Comparison of ENCODE assay signal across 20 mouse cellular contexts in the genomic region with DNA sequence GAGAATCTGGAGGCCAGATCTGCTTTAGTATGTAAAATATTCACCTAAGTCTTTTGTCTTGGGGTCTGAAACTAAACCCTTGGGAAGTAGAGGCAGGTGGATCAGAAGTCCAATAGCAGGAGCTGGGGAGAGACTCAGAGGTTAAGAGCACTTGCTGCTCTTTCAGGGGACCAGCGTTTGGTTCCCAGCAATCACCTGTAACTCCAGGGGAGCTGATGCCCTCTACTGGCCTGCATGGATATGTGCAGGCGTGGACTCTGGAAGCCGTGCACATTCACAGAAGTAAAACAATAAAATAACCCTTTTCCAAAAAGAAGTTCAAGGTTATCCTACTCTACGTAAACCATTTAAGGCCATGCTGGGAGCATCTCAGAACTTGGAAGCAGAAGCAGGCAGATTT. TPM values are rescaled to one million over a fixed set of nuclear protein-coding genes. Genes with fewer than 3 reads are reported as not detected.
DNase-seq lines count a peak whose midpoint lies in the region; ATAC-seq and TF ChIP-seq lines count a peak whose summit lies in the region.
"Had no signal": no experiment of that assay in that cellular context is flagged by ENCODE, and none has a peak within 500 bp of the region (broad histone marks: within the 10 kb centered on the region; RNA-seq: fewer than 3 reads in every experiment).

No protein-coding gene starts in this region.

- peak; percentile 30; the same call in 1 of the 2 replicates for TF ChIP-seq CTCF in liver, embryonic 14.5 days (IDR thresholded peaks at IDR 0.05; ENCODE audit: low read depth)
- TF ChIP-seq CTCF in E14TG2a.4 (conservative IDR thresholded peaks at IDR 0.05; ENCODE audit: low read length) = peak; percentile 33
- TF ChIP-seq CTCF in ES-Bruce4 (IDR thresholded peaks at IDR 0.05; ENCODE audit: low read depth, low read length) = peak; percentile 82

- TF ChIP-seq POLR2A in ES-Bruce4 (IDR thresholded peaks at IDR 0.05; ENCODE audit: insufficient read depth, low read length) = no peak

- H3K4me1 ChIP-seq in liver, embryonic 14.5 days (replicated peaks; ENCODE audit: control insufficient read depth in 2 of 2, insufficient read depth in 2 of 2, low read length in 1 of 2) = no peaks in the 10 kb centered on the region
- H3K4me1 ChIP-seq in liver, embryonic 11.5 days (replicated peaks; ENCODE audit: control insufficient read depth, insufficient read depth, low read length) = no peaks in the 10 kb centered on the region
- H3K4me1 ChIP-seq in E14TG2a.4 (replicated peaks; ENCODE audit: low read depth, low read length) (peaks cover 30% of the 10 kb centered on the region), ES-Bruce4 (ENCODE audit: control insufficient read depth, insufficient read depth, low read length) (peaks cover 3% of the 10 kb centered on the region)

- DNase-seq in liver, embryonic 14.5 days (ENCODE audit: low read depth in 3 of 3, low spot score in 3 of 3) = no peak
- no peak for DNase-seq in liver, embryonic 11.5 days (ENCODE audit: low spot score)
- DNase-seq in R1 (ENCODE audit: low read depth, low spot score) = peak; percentile 75
- DNase-seq in right cerebral cortex, postnatal 36 days (ENCODE audit: low spot score in 2 of 2) = no peak
- no peak for DNase-seq in kidney, adult 9 months
- DNase-seq: adrenal gland, postnatal 14 days; cerebellum, adult 11-12 months; cerebellum, adult 9-10 months; cerebellum, postnatal 25 days; gastrocnemius, postnatal 10 days; heart, postnatal 36 days had no signal

- no peak for ATAC-seq in liver, embryonic 14.5 days (ENCODE audit: insufficient read depth)
- ATAC-seq in liver, embryonic 11.5 days (replicated peaks; ENCODE audit: low FRiP score) = no peak
- ATAC-seq: activated CD4-positive, CD25-positive, alpha-beta regulatory T cell, adult 4 months; forebrain, embryonic 15.5 days; hindbrain, embryonic 16.5 days; inflammation-experienced regulatory T-cells, adult 6 months had no signal

- H3K4me3 ChIP-seq in liver, embryonic 14.5 days (ENCODE audit: insufficient read depth in 1 of 2, low read depth in 2 of 2, low read length in 2 of 2) = no peak overlapping the region
- H3K4me3 ChIP-seq in liver, embryonic 11.5 days (ENCODE audit: low read depth, low read length) = no peak overlapping the region
- H3K4me3 ChIP-seq in E14TG2a.4 (replicated peaks; ENCODE audit: low read length) (no peak overlapping the region), ES-Bruce4 (ENCODE audit: low read depth, low read length) (no peak overlapping the region)
- H3K4me3 ChIP-seq: embryonic facial prominence, embryonic 12.5 days; forebrain, embryonic 15.5 days; heart, embryonic 12.5 days; hindbrain, embryonic 12.5 days had no signal

- no peak for TF ChIP-seq EP300 in liver, embryonic 14.5 days (IDR thresholded peaks at IDR 0.05; ENCODE audit: low read depth)
- no peak for TF ChIP-seq EP300 in ES-Bruce4 (IDR thresholded peaks at IDR 0.05; ENCODE audit: insufficient read depth, low read depth, low read length)

- H3K4me2 ChIP-seq in liver, embryonic 14.5 days (ENCODE audit: low read depth) = no peak overlapping the region
- no peak overlapping the region for H3K4me2 ChIP-seq in liver, embryonic 11.5 days
- H3K4me2 ChIP-seq: embryonic facial prominence, embryonic 12.5 days; forebrain, embryonic 15.5 days; heart, embryonic 12.5 days; hindbrain, embryonic 12.5 days had no signal

- H3K9ac ChIP-seq in liver, embryonic 14.5 days (replicated peaks) = no peak overlapping the region
- H3K9ac ChIP-seq in liver, embryonic 11.5 days (ENCODE audit: low read depth, low read length) = no peak overlapping the region
- no peak overlapping the region for H3K9ac ChIP-seq in ES-Bruce4 (ENCODE audit: low read depth, poor library complexity, severe bottlenecking)
- H3K9ac ChIP-seq: embryonic facial prominence, embryonic 12.5 days; forebrain, embryonic 15.5 days; heart, embryonic 12.5 days; hindbrain, embryonic 12.5 days had no signal

- 66% methylated on average over 4 of the region's 4 CpGs for WGBS in liver, embryonic 14.5 days (ENCODE audit: insufficient replicate concordance)
- WGBS in liver, embryonic 11.5 days = 89% methylated on average over 4 of the region's 4 CpGs

- H3K9me3 ChIP-seq in liver, embryonic 14.5 days (ENCODE audit: control insufficient read depth, low read length) = no peaks in the 10 kb centered on the region
- no peaks in the 10 kb centered on the region; the same call in 1 of the 2 replicates for H3K9me3 ChIP-seq in liver, embryonic 11.5 days (ENCODE audit: control insufficient read depth, low read length)
- H3K9me3 ChIP-seq in E14TG2a.4 (ENCODE audit: low read length) (peaks cover 30% of the 10 kb centered on the region), ES-Bruce4 (replicated peaks; ENCODE audit: control insufficient read depth, insufficient read depth, low read length, poor library complexity, severe bottlenecking) (no peaks in the 10 kb centered on the region)
- H3K9me3 ChIP-seq: embryonic facial prominence, embryonic 12.5 days; forebrain, embryonic 15.5 days; hindbrain, embryonic 12.5 days had no signal

- H3K27ac ChIP-seq in liver, embryonic 14.5 days = no peak overlapping the region
- no peak overlapping the region for H3K27ac ChIP-seq in liver, embryonic 11.5 days (ENCODE audit: low read depth, low read length)
- peak overlapping the region; percentile 34; the same call in 1 of the 2 replicates for H3K27ac ChIP-seq in ES-Bruce4 (ENCODE audit: insufficient read depth, low read length)
- H3K27ac ChIP-seq: embryonic facial prominence, embryonic 12.5 days; forebrain, embryonic 15.5 days; hindbrain, embryonic 12.5 days had no signal

- no peaks in the 10 kb centered on the region; the same call in 1 of the 2 replicates for H3K27me3 ChIP-seq in liver, embryonic 14.5 days (ENCODE audit: control insufficient read depth, insufficient read depth, low read length)
- no peaks in the 10 kb centered on the region; the same call in 1 of the 2 replicates for H3K27me3 ChIP-seq in liver, embryonic 11.5 days (replicated peaks; ENCODE audit: control insufficient read depth, insufficient read depth, low read length)
- H3K27me3 ChIP-seq in E14TG2a.4 (ENCODE audit: insufficient read depth, low read length) = no peaks in the 10 kb centered on the region
- H3K27me3 ChIP-seq in ES-Bruce4 (ENCODE audit: control insufficient read depth, insufficient read depth, low read length, poor library complexity, severe bottlenecking) = no peaks in the 10 kb centered on the region
- H3K27me3 ChIP-seq: forebrain, embryonic 15.5 days; heart, embryonic 12.5 days; hindbrain, embryonic 12.5 days had no signal

- no peaks in the 10 kb centered on the region for H3K36me3 ChIP-seq in liver, embryonic 14.5 days (replicated peaks; ENCODE audit: control insufficient read depth, insufficient read depth, low read depth)
- no peaks in the 10 kb centered on the region for H3K36me3 ChIP-seq in liver, embryonic 11.5 days (ENCODE audit: control insufficient read depth, insufficient read depth, low read length)
- H3K36me3 ChIP-seq in E14TG2a.4 (ENCODE audit: insufficient read depth, low read length) (peaks cover 8% of the 10 kb centered on the region), ES-Bruce4 (ENCODE audit: control insufficient read depth, insufficient read depth, low read length, poor library complexity, severe bottlenecking) (peaks cover 2% of the 10 kb centered on the region; the same call in 1 of the 2 replicates)
- H3K36me3 ChIP-seq: embryonic facial prominence, embryonic 12.5 days; forebrain, embryonic 15.5 days; heart, embryonic 12.5 days; hindbrain, embryonic 12.5 days had no signal

RNA-seq across cellular contexts. Expression of a gene that starts 4.9 kb away (rescaled TPM):
- not detected in 2 replicates for polyA plus RNA-seq in liver, embryonic 14.5 days (2012; rRNA removed)
- polyA plus RNA-seq in liver, embryonic 14.5 days (2014; fragmentation: Nextera tagmentation; extraction: Ambion mirVana) = not detected in 2 replicates
- 0.09 and 0.14 TPM in 2 replicates for polyA plus RNA-seq in liver, embryonic 11.5 days (2014; fragmentation: Nextera tagmentation; extraction: Ambion mirVana)
- polyA plus RNA-seq in ES-Bruce4 (2011; ENCODE audit: insufficient read depth, insufficient read length, low read depth, missing spikeins) = 0.35 and 0.61 TPM in 2 replicates
- polyA plus RNA-seq: inflammation-experienced regulatory T-cells, adult 6 months had no signal

RNA-seq across cellular contexts. Expression of a gene that starts 42.6 kb away (rescaled TPM):
- 38.2 and 57.9 TPM in 2 replicates for polyA plus RNA-seq in liver, embryonic 14.5 days (2012; rRNA removed)
- 108 and 122 TPM in 2 replicates for polyA plus RNA-seq in liver, embryonic 14.5 days (2014; fragmentation: Nextera tagmentation; extraction: Ambion mirVana)
- polyA plus RNA-seq in liver, embryonic 11.5 days (2014; fragmentation: Nextera tagmentation; extraction: Ambion mirVana) = 184 and 197 TPM in 2 replicates
- 106 and 110 TPM in 2 replicates for polyA plus RNA-seq in ES-Bruce4 (2011; ENCODE audit: insufficient read depth, insufficient read length, low read depth, missing spikeins)

RNA-seq across cellular contexts. Expression of a gene that starts 42.7 kb away (rescaled TPM):
- 383 and 523 TPM in 2 replicates for polyA plus RNA-seq in liver, embryonic 14.5 days (2012; rRNA removed)
- 382 TPM in 2 replicates for polyA plus RNA-seq in liver, embryonic 14.5 days (2014; fragmentation: Nextera tagmentation; extraction: Ambion mirVana)
- 694 and 775 TPM in 2 replicates for polyA plus RNA-seq in liver, embryonic 11.5 days (2014; fragmentation: Nextera tagmentation; extraction: Ambion mirVana)
- polyA plus RNA-seq in ES-Bruce4 (2011; ENCODE audit: insufficient read depth, insufficient read length, low read depth, missing spikeins) = 2,024 and 2,095 TPM in 2 replicates

RNA-seq across cellular contexts. Expression of a gene that starts 53.8 kb away (rescaled TPM):
- 0.09 TPM in 2 replicates for polyA plus RNA-seq in liver, embryonic 14.5 days (2012; rRNA removed)
- 0.06 and 0.19 TPM in 2 replicates for polyA plus RNA-seq in liver, embryonic 14.5 days (2014; fragmentation: Nextera tagmentation; extraction: Ambion mirVana)
- polyA plus RNA-seq in liver, embryonic 11.5 days (2014; fragmentation: Nextera tagmentation; extraction: Ambion mirVana) = 3.8 TPM in 2 replicates
- 35.7 and 38.2 TPM in 2 replicates for polyA plus RNA-seq in ES-Bruce4 (2011; ENCODE audit: insufficient read depth, insufficient read length, low read depth, missing spikeins)
- polyA plus RNA-seq: activated CD4-positive, CD25-positive, alpha-beta regulatory T cell, adult 4 months had no signal

Comparison
In these comparisons a context has a peak if more than half of its experiments do, and no peak if none do; other contexts are left out.
1. CTCF ChIP-seq: peak in every context shown above with its lines; median percentile 82 in ES-Bruce4; 33 in E14TG2a.4; 30 in liver, embryonic 14.5 days.